Mouse (Mus musculus) forebrain, embryonic 15.5 days (tissue): ENCODE results near the gene Vim. TPM values are rescaled to one million over a fixed set of nuclear protein-coding genes. Genes with fewer than 3 reads are reported as not detected.
A peak's percentile ranks its signal among the peaks of the same experiment; 100 is the strongest.
"Not testable (repeated sequence)": the region's sequence is repeated elsewhere in the genome, so short reads cannot be mapped to it uniquely, and the experiment has no call there.

Source experiments
- ATAC-seq: fragments of 200-750 bp; cut with Nextera tagmentation; replicated peaks from 2 replicates; pipeline ENCODE4 v1.8.0; 2017; ENCODE audit warnings: mild to moderate bottlenecking, moderate TSS enrichment, moderate library complexity
- H3K27ac ChIP-seq: fragments of 300-500 bp; sonication (generic); replicated peaks from 2 replicates; pipeline ENCODE4 v1.5.1; 2015; ENCODE audit warnings: mild to moderate bottlenecking, inconsistent platforms
- H3K27me3 ChIP-seq: fragments of 300-500 bp; sonication (generic); 2 replicates; pipeline ENCODE4 v1.6.1; 2015; ENCODE audit warnings: inconsistent platforms
- H3K36me3 ChIP-seq: fragments of 300-500 bp; sonication (generic); 2 replicates; pipeline ENCODE4 v1.6.1; 2015; ENCODE audit warnings: mild to moderate bottlenecking, inconsistent platforms
- H3K4me1 ChIP-seq: fragments of 300-500 bp; sonication (generic); 2 replicates; pipeline ENCODE4 v1.6.1; 2015; ENCODE audit warnings: inconsistent platforms
- H3K4me2 ChIP-seq: fragments of 300-500 bp; sonication (generic); replicated peaks from 2 replicates; pipeline ENCODE4 v1.6.1; 2015; ENCODE audit warnings: mild to moderate bottlenecking, inconsistent platforms
- H3K4me3 ChIP-seq: fragments of 300-500 bp; sonication (generic); 2 replicates; pipeline ENCODE4 v1.5.1; 2015; ENCODE audit warnings: mild to moderate bottlenecking, inconsistent platforms
- H3K9ac ChIP-seq: fragments of 300-500 bp; sonication (generic); replicated peaks from 2 replicates; pipeline ENCODE4 v1.6.1; 2015; ENCODE audit warnings: mild to moderate bottlenecking, inconsistent platforms
- H3K9me3 ChIP-seq: fragments of 300-500 bp; sonication (generic); 2 replicates; pipeline ENCODE4 v1.6.1; 2016; ENCODE audit warnings: inconsistent platforms
- WGBS: fragments of 180-500 bp; shearing (Covaris S2); methylation state at CpG from one replicate; pipeline ENCODE4 v1.1.7; 2015; ENCODE audit warnings: mixed read lengths; 5-methylcytosine and 5-hydroxymethylcytosine counted together
- polyA plus RNA-seq: library from polyadenylated mRNA; unstranded; fragments of >200 nt; fragmentation: Nextera tagmentation; extraction: Ambion mirVana; gene quantifications from 2 replicates; pipeline ENCODE4 v1.2.1, GENCODE M21; 2015

Gene Vim
- polyA plus RNA-seq, 1 experiment from 2014 or later, result 554 TPM

- WGBS, result 3% methylated on average over 12 of the region's 12 CpGs
Measured at GRCm38 (mm10) chr2:13572647-13573407, 900 bp upstream of the Vim start.

GRCm38 (mm10) chr2:13574066-13574800 is 506 bp downstream of the Vim start:
- WGBS, result under 1% methylated on average over 46 of the region's 46 CpGs

More at GRCm38 (mm10) chr2:13572647-13573407, 900 bp upstream of the Vim start:
- Histone ChIP-seq H3K4me2 (peak overlapping the region; percentile 79), H3K4me3 (peak overlapping the region; percentile 68), H3K27me3 (no peaks in the 10 kb centered on the region), H3K9ac (peak overlapping the region; percentile 69), H3K36me3 (no peaks in the 10 kb centered on the region), H3K9me3 (no peaks in the 10 kb centered on the region), H3K4me1 (peaks cover 35% of the 10 kb centered on the region), H3K27ac (peak overlapping the region; percentile 97)
- peak; percentile 17; the same call in 1 of the 2 replicates for ATAC-seq

GRCm38 (mm10) chr2:13574801-13575150 is 1.0 kb downstream of the Vim start:
- no peak; the same call in 1 of the 2 replicates for ATAC-seq
- WGBS, result under 1% methylated on average over 21 of the region's 21 CpGs
- H3K4me1 ChIP-seq, result peaks cover 44% of the 10 kb centered on the region

More at GRCm38 (mm10) chr2:13574066-13574800, 506 bp downstream of the Vim start:
- Histone ChIP-seq H3K4me2 (peak overlapping the region; percentile 79), H3K4me1 (peaks cover 44% of the 10 kb centered on the region), H3K4me3 (peak overlapping the region; percentile 68), H3K9me3 (no peaks in the 10 kb centered on the region), H3K27ac (peak overlapping the region; percentile 97), H3K27me3 (no peaks in the 10 kb centered on the region), H3K36me3 (peaks cover 5% of the 10 kb centered on the region; the same call in 1 of the 2 replicates), H3K9ac (peak overlapping the region; percentile 69)
- ATAC-seq, result peak; percentile 94

GRCm38 (mm10) chr2:13575287-13575801 is 1.6 kb downstream of the Vim start:
- Histone ChIP-seq H3K36me3 (peaks cover 13% of the 10 kb centered on the region), H3K4me1 (peaks cover 44% of the 10 kb centered on the region), H3K9me3 (no peaks in the 10 kb centered on the region), H3K27ac (peak overlapping the region; percentile 97), H3K9ac (peak overlapping the region; percentile 69), H3K4me3 (peak overlapping the region; percentile 68), H3K4me2 (peak overlapping the region; percentile 79), H3K27me3 (no peaks in the 10 kb centered on the region)
- ATAC-seq, result no peak
- WGBS, result under 1% methylated on average over 13 of the region's 13 CpGs

More at GRCm38 (mm10) chr2:13574801-13575150, 1.0 kb downstream of the Vim start:
- H3K9ac ChIP-seq, result peak overlapping the region; percentile 69
- H3K4me2 ChIP-seq, result peak overlapping the region; percentile 79
- peak overlapping the region; percentile 68 for H3K4me3 ChIP-seq
- H3K27me3 ChIP-seq, result no peaks in the 10 kb centered on the region
- peaks cover 8% of the 10 kb centered on the region for H3K36me3 ChIP-seq
- H3K9me3 ChIP-seq, result no peaks in the 10 kb centered on the region
- H3K27ac ChIP-seq, result peak overlapping the region; percentile 97

GRCm38 (mm10) chr2:13575926-13576325 is 2.2 kb downstream of the Vim start:
- Histone ChIP-seq H3K27me3 (no peaks in the 10 kb centered on the region), H3K4me3 (peak overlapping the region; percentile 68), H3K4me1 (peaks cover 44% of the 10 kb centered on the region), H3K36me3 (peaks cover 16% of the 10 kb centered on the region), H3K4me2 (peak overlapping the region; percentile 79), H3K27ac (peak overlapping the region; percentile 97), H3K9ac (peak overlapping the region; percentile 69; the same call in 1 of the 2 replicates), H3K9me3 (no peaks in the 10 kb centered on the region)
- WGBS, result 0% methylated on average over 6 of the region's 6 CpGs
- peak; percentile 29 for ATAC-seq

- H3K4me2 ChIP-seq, result peak overlapping the region; percentile 22
- peaks cover 39% of the 10 kb centered on the region for H3K4me1 ChIP-seq
- H3K9ac ChIP-seq, result no peak overlapping the region
- peak overlapping the region; percentile 3; the same call in 1 of the 2 replicates for H3K4me3 ChIP-seq
- H3K9me3 ChIP-seq, result no peaks in the 10 kb centered on the region
- WGBS, result 89% methylated on average over 1 of the region's 1 CpGs
- no peaks in the 10 kb centered on the region for H3K27me3 ChIP-seq
- ATAC-seq, result no peak
- H3K36me3 ChIP-seq, result peaks cover 30% of the 10 kb centered on the region
- H3K27ac ChIP-seq, result no peak overlapping the region
Measured at GRCm38 (mm10) chr2:13577399-13577798, 3.7 kb downstream of the Vim start.

- no peak for ATAC-seq
- H3K9ac ChIP-seq, result no peak overlapping the region
- H3K4me2 ChIP-seq, result no peak overlapping the region
- H3K27me3 ChIP-seq, result no peaks in the 10 kb centered on the region
- peaks cover 31% of the 10 kb centered on the region for H3K4me1 ChIP-seq
- peaks cover 34% of the 10 kb centered on the region for H3K36me3 ChIP-seq
- no peak overlapping the region for H3K4me3 ChIP-seq
- WGBS, result 47% methylated on average over 14 of the region's 14 CpGs
- no peak overlapping the region for H3K27ac ChIP-seq
- no peaks in the 10 kb centered on the region for H3K9me3 ChIP-seq
Measured at GRCm38 (mm10) chr2:13578473-13579152, 4.9 kb downstream of the Vim start.

GRCm38 (mm10) chr2:13579315-13579714 is 5.6 kb downstream of the Vim start:
- H3K4me2 ChIP-seq, result no peak overlapping the region
- H3K9ac ChIP-seq, result no peak overlapping the region
- WGBS, result 90% methylated on average over 8 of the region's 8 CpGs
- no peak for ATAC-seq
- no peak overlapping the region for H3K27ac ChIP-seq
- H3K9me3 ChIP-seq, result no peaks in the 10 kb centered on the region
- H3K4me3 ChIP-seq, result no peak overlapping the region
- H3K4me1 ChIP-seq, result peaks cover 31% of the 10 kb centered on the region
- peaks cover 34% of the 10 kb centered on the region for H3K36me3 ChIP-seq
- no peaks in the 10 kb centered on the region for H3K27me3 ChIP-seq

- no peak for ATAC-seq
- H3K27ac ChIP-seq, result no peak overlapping the region
- H3K4me1 ChIP-seq, result peaks cover 26% of the 10 kb centered on the region
- no peak overlapping the region for H3K4me2 ChIP-seq
- no peak overlapping the region for H3K4me3 ChIP-seq
- 61% methylated on average over 11 of the region's 11 CpGs for WGBS
- H3K36me3 ChIP-seq, result peaks cover 34% of the 10 kb centered on the region
- H3K27me3 ChIP-seq, result no peaks in the 10 kb centered on the region
- no peaks in the 10 kb centered on the region for H3K9me3 ChIP-seq
- H3K9ac ChIP-seq, result no peak overlapping the region
Measured at GRCm38 (mm10) chr2:13579991-13580390, 6.3 kb downstream of the Vim start.

- peaks cover 10% of the 10 kb centered on the region for H3K4me1 ChIP-seq
- no peaks in the 10 kb centered on the region for H3K9me3 ChIP-seq
- no peak overlapping the region for H3K27ac ChIP-seq
- peaks cover 34% of the 10 kb centered on the region for H3K36me3 ChIP-seq
- ATAC-seq, result no peak
- no peak overlapping the region for H3K9ac ChIP-seq
- WGBS, result 84% methylated on average over 3 of the region's 3 CpGs
- H3K4me3 ChIP-seq, result no peak overlapping the region
- H3K4me2 ChIP-seq, result no peak overlapping the region
- no peaks in the 10 kb centered on the region for H3K27me3 ChIP-seq
Measured at GRCm38 (mm10) chr2:13582184-13582583, 8.5 kb downstream of the Vim start.

GRCm38 (mm10) chr2:13583746-13584145 is 10.0 kb downstream of the Vim start:
- not testable (repeated sequence) for H3K4me1 ChIP-seq, H3K27me3 ChIP-seq, H3K4me3 ChIP-seq, H3K27ac ChIP-seq, H3K4me2 ChIP-seq, ATAC-seq, H3K9me3 ChIP-seq, H3K9ac ChIP-seq
- H3K36me3 ChIP-seq, result peaks cover 31% of the 10 kb centered on the region
